Mouse (Mus musculus) lung, adult 2 months (tissue): ENCODE results near the gene Gstm6. TPM values are rescaled to one million over a fixed set of nuclear protein-coding genes. Genes with fewer than 3 reads are reported as not detected.
"Not testable (repeated sequence)": the region's sequence is repeated elsewhere in the genome, so short reads cannot be mapped to it uniquely, and the experiment has no call there.

ENCODE experiments used
- DNase-seq: peaks from one replicate; pipeline ENCODE4 v3.0.0; 2022
- H3K4me1 ChIP-seq: fragments of 200-500 bp; 2 replicates; pipeline ENCODE4 v1.6.1; 2011; ENCODE audit warnings: low read length; ENCODE audit not compliant: control insufficient read depth, insufficient read depth
- H3K4me3 ChIP-seq: fragments of 200-500 bp; replicated peaks from 2 replicates; pipeline ENCODE3; 2011; ENCODE audit warnings: low read depth, mild to moderate bottlenecking, control low read depth, low read length; ENCODE audit errors: extremely low read depth
- CTCF ChIP-seq: fragments of 200-500 bp; IDR thresholded peaks from 2 replicates; pipeline ENCODE4 v1.5.1; 2011; ENCODE audit warnings: mild to moderate bottlenecking, low read length, control low read depth; ENCODE audit not compliant: insufficient read depth
- POLR2A ChIP-seq: fragments of 200-500 bp; IDR thresholded peaks from 2 replicates; pipeline ENCODE4 v1.6.1; 2011; ENCODE audit warnings: low read depth, mild to moderate bottlenecking, control low read depth, low read length, borderline replicate concordance; ENCODE audit errors: extremely low read depth
- WGBS: fragments of 180-500 bp; shearing (Covaris S2); methylation state at CpG from one replicate; pipeline ENCODE4 v1.1.7; 2018; 5-methylcytosine and 5-hydroxymethylcytosine counted together
- polyA plus RNA-seq: library from polyadenylated mRNA; depleted of rRNA; stranded (reverse); fragments of >200 nt; gene quantifications from 2 replicates; pipeline ENCODE4 v1.2.3, GENCODE M21; 2012; rRNA removed

Gstm6 gene
- polyA plus RNA-seq, result 3.5 and 6.9 TPM in 2 replicates

DNA sequence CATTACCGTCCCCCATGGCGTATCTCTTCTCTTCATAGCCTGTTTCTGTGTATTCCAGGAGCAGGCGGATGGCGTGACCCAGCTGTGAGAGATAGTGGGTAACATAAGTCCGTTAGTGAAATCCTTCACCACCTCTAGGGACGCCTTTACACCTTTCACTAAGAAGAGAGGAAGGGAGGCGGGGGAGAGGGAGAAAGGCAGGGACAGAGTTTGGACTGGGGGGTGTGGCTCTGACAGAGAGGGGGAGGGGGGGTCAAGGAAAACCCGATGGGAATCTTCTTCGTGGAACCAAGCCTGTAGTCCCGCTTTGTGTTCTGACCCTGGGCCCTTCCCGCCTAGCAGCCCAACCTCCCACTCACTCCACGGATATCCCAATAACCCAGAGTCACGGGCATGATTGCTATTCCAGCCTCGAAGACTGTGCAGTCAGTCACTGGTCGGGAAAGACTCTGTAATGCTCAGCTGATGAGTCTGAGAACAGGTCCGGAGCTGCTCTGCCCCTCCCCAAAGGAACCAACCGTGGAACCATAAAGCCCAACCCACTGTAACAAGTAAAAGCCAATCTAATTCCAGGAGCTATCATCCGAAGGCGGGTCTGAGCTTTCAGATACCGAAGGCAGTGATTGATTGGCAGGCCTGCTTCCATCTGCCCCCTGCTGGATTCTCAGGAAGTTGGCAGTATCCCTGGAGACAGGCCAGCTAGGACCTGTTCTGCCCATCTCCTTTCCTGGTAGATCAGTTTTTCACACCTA lies at the start of gene Gstm6:
TSS of gene Gstm6 (minus strand) at position 511 of the 752 bp plus-strand sequence.
- Histone ChIP-seq H3K4me3 (no peak within 1 kb of the TSS), H3K4me1 (peaks cover 4% of the 10 kb centered on the region; the same call in 1 of the 2 replicates)
- TF ChIP-seq POLR2A (no peak), CTCF (peak; percentile 49)
- no peak for DNase-seq
- 36% methylated on average over 20 of the region's 20 CpGs for WGBS

DNA sequence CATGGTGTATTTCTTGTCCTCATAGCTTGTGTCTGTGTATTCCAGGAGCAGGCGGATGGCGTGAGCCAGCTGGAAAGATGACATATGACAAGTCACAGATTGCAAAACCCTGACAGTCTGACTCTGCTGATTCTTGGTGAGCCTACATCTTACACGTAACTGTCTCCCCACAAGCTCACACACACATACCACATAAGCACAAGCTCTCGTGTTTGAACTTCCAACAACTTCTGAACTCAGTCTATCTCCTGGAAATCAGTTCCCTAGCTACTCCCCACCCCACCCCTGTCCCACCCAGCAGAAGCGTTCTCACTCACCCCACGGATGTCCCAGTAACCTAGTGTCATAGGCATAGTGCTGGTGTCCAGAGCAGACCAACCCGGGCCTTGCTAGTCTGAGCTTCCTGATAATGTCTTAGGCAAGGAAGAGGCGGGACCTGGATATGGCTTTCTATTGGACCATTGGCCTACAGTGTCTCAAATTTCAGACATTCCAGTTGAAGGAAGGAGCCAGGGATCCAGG lies 42.6 kb upstream of the Gstm6 start, which contains the start of gene Gstm2:
TSS of gene Gstm2 (minus strand) at position 413 of the 522 bp plus-strand sequence.
- 33% methylated on average over 8 of the region's 8 CpGs for WGBS
- H3K4me3 ChIP-seq, result peak within 1 kb of the TSS; percentile 61
- DNase-seq, result peak; percentile 56
- peaks cover 9% of the 10 kb centered on the region for H3K4me1 ChIP-seq
- TF ChIP-seq CTCF, result no peak
- TF ChIP-seq POLR2A, result peak; percentile 71; the same call in 1 of the 2 replicates

GRCm38 (mm10) chr3:107985141-107985540 lies 41.6 kb upstream of the Gstm6 start:
- not testable (repeated sequence) for H3K4me3 ChIP-seq, H3K4me1 ChIP-seq, DNase-seq
- 95% methylated on average over 2 of the region's 2 CpGs for WGBS

DNA sequence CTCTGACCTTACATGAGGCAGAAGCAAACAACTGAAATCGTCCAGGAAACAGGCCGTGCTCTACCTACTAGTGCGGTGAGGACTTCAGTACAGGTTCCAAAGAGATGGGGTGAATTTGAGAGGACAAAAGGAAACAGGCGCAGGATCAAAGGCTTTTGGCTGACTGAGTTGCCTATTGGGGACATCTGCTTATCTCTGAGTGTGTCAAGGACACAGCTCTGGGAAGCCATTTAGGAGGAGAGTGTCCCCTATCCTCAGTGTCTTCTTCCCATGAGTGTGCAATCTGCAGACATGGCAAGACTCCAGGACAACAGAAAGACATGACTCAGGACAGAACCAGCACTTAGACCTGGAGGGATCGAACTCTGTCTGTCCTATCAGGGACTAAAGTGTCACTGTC lies 40.9 kb upstream of the Gstm6 start:
- Histone ChIP-seq H3K4me3 (no peak overlapping the region), H3K4me1 (peaks cover 9% of the 10 kb centered on the region)
- DNase-seq, result no peak
- TF ChIP-seq CTCF (no peak), POLR2A (no peak)
- WGBS, result 68% methylated on average over 5 of the region's 5 CpGs

DNA sequence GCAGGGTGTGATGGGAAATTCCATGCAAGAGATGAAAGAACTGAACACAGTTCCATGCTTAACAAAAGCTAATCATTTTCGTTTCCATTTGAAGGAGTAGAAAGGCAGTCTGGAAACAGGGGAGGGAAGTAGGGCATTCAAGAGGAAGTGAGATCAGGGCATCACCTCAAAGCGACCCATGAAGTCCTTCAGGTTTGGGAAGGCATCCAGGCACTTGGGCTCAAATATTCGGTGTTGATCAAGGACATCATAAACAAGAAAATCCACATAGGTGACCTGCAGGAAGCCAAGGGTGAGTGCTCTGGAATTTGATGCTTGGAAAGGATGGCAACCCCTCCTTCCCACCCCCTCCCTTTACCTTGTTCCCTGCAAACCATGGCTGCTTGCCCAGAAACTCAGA lies 40.2 kb upstream of the Gstm6 start:
- TF ChIP-seq CTCF (no peak), POLR2A (no peak)
- 36% methylated on average over 3 of the region's 3 CpGs for WGBS
- Histone ChIP-seq H3K4me1 (peaks cover 9% of the 10 kb centered on the region), H3K4me3 (no peak overlapping the region)
- DNase-seq, result no peak

GRCm38 (mm10) chr3:107982726-107983125 lies 39.2 kb upstream of the Gstm6 start:
- 84% methylated on average over 6 of the region's 6 CpGs for WGBS
- TF ChIP-seq POLR2A (no peak), CTCF (no peak)
- Histone ChIP-seq H3K4me3 (no peak overlapping the region), H3K4me1 (peaks cover 9% of the 10 kb centered on the region)
- no peak for DNase-seq

DNA sequence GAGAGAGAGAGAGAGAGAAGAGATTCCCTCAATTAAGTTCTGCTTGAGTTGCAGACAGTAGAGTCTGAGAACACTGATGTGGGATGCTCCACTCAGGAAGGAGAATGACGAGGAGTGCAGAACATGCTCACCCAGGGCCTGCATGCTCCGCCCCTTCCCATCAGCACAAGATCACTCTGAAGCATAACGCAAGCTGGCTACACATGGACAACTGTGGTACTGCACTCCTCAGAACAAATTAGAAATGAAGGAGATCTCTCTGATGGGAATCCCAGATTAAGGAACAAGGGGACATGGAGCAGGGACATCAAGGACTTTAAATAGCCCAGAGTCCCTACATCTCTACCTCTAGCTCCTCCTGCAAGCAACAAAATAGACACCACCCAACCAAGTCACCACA lies 37.7 kb upstream of the Gstm6 start:
- peaks cover 3% of the 10 kb centered on the region; the same call in 1 of the 2 replicates for H3K4me1 ChIP-seq
- TF ChIP-seq CTCF (no peak), POLR2A (no peak)
- no peak for DNase-seq
- no peak overlapping the region for H3K4me3 ChIP-seq
- WGBS, result 73% methylated on average over 3 of the region's 3 CpGs

GRCm38 (mm10) chr3:107977691-107978090 lies 34.1 kb upstream of the Gstm6 start:
- Histone ChIP-seq H3K4me1 (no peaks in the 10 kb centered on the region), H3K4me3 (no peak overlapping the region)
- WGBS, result 71% methylated on average over 3 of the region's 3 CpGs
- no peak for DNase-seq
- TF ChIP-seq POLR2A (no peak), CTCF (no peak)

- no peak overlapping the region for H3K4me3 ChIP-seq
- 90% methylated on average over 1 of the region's 1 CpGs for WGBS
- DNase-seq, result no peak
- no peaks in the 10 kb centered on the region for H3K4me1 ChIP-seq
- TF ChIP-seq CTCF (no peak), POLR2A (no peak)
Observed at GRCm38 (mm10) chr3:107974237-107974636, 30.7 kb upstream of the Gstm6 start.

GRCm38 (mm10) chr3:107972070-107972469 lies 28.5 kb upstream of the Gstm6 start:
- WGBS, result 78% methylated on average over 3 of the region's 3 CpGs
- H3K4me3 ChIP-seq, result no peak overlapping the region
- DNase-seq, result no peak
- TF ChIP-seq CTCF (no peak), POLR2A (no peak)
- no peaks in the 10 kb centered on the region for H3K4me1 ChIP-seq

DNA sequence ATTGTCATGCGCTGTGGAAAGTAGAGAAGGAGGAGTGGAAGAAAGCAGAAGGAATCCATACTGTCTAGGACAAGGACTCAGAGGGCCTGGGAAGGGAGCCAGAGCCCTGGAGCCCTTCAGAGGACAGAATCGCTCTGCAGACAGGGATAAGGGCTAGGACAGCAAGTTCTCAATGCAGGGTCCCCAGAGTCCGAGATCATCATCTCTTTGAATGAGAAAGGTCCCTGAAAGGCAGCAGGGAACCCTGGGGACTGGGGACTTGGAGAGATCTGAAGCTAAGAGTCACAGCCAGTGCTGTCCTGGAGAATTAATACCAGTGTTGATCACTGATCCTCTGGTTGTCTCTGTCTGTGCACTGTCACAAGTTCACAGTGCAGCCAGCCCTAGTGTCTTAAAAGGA lies 27.6 kb upstream of the Gstm6 start:
- not testable (repeated sequence) for DNase-seq, H3K4me3 ChIP-seq
- 64% methylated on average over 3 of the region's 3 CpGs for WGBS

More for the DNA sequence above, 27.6 kb upstream of the Gstm6 start:
- H3K4me1 ChIP-seq, result not testable (repeated sequence)
